Mouse (Mus musculus) embryonic facial prominence, embryonic 13.5 days (tissue): ENCODE measurements around the gene Nckap5. TPM values are rescaled to one million over a fixed set of nuclear protein-coding genes. Genes with fewer than 3 reads are reported as not detected.

ENCODE experiments used
- ATAC-seq: fragments of 200-750 bp; cut with Nextera tagmentation; 2 replicates; pipeline ENCODE4 v1.8.0; 2017; ENCODE audit warnings: low read depth; ENCODE audit not compliant: insufficient number of reproducible peaks, insufficient read depth, low FRiP score, low TSS enrichment
- H3K27ac ChIP-seq: fragments of 300-500 bp; sonication (generic); 2 replicates; pipeline ENCODE4 v1.5.1; 2015; ENCODE audit warnings: moderate library complexity, mild to moderate bottlenecking, inconsistent platforms
- H3K27me3 ChIP-seq: fragments of 300-500 bp; sonication (generic); 2 replicates; pipeline ENCODE4 v1.6.1; 2015; ENCODE audit warnings: mild to moderate bottlenecking, inconsistent platforms
- H3K36me3 ChIP-seq: fragments of 300-500 bp; sonication (generic); 2 replicates; pipeline ENCODE4 v1.6.1; 2015; ENCODE audit warnings: mild to moderate bottlenecking, inconsistent platforms
- H3K4me1 ChIP-seq: fragments of 300-500 bp; sonication (generic); 2 replicates; pipeline ENCODE4 v1.6.1; 2015; ENCODE audit warnings: inconsistent platforms
- H3K4me2 ChIP-seq: fragments of 300-500 bp; sonication (generic); 2 replicates; pipeline ENCODE4 v1.6.1; 2015; ENCODE audit warnings: moderate library complexity, mild to moderate bottlenecking, inconsistent platforms
- H3K4me3 ChIP-seq: fragments of 300-500 bp; sonication (generic); 2 replicates; pipeline ENCODE4 v1.5.1; 2015; ENCODE audit warnings: mild to moderate bottlenecking, inconsistent platforms
- H3K9ac ChIP-seq: fragments of 300-500 bp; sonication (generic); 2 replicates; pipeline ENCODE4 v1.6.1; 2015; ENCODE audit warnings: mild to moderate bottlenecking, inconsistent platforms
- H3K9me3 ChIP-seq: fragments of 300-500 bp; sonication (generic); 2 replicates; pipeline ENCODE4 v1.6.1; 2016; ENCODE audit warnings: inconsistent platforms
- WGBS: fragments of 180-500 bp; shearing (Covaris S2); methylation state at CpG from one replicate; pipeline ENCODE4 v1.1.7; 2015; ENCODE audit warnings: mixed read lengths; 5-methylcytosine and 5-hydroxymethylcytosine counted together
- polyA plus RNA-seq: library from polyadenylated mRNA; unstranded; fragments of >200 nt; fragmentation: Nextera tagmentation; extraction: Ambion mirVana; gene quantifications from 2 replicates; pipeline ENCODE4 v1.2.1, GENCODE M21; 2015

Gene Nckap5
- polyA plus RNA-seq, 1 experiment from 2014 or later: 11.3 TPM

- Histone ChIP-seq H3K4me3 (peak overlapping the region; percentile 54), H3K27ac (no peak overlapping the region), H3K4me2 (peak overlapping the region; percentile 98), H3K4me1 (peaks cover 38% of the 10 kb centered on the region), H3K27me3 (peaks cover 70% of the 10 kb centered on the region), H3K36me3 (no peaks in the 10 kb centered on the region), H3K9ac (no peak overlapping the region), H3K9me3 (no peaks in the 10 kb centered on the region)
- peak; percentile 53 for ATAC-seq
- 2% methylated on average over 14 of the region's 14 CpGs for WGBS
These were observed 920.3 kb downstream of the Nckap5 start for GRCm38 (mm10) chr1:125910211-125910870.

GRCm38 (mm10) chr1:125893158-125893557, 937.4 kb downstream of the Nckap5 start:
- no peak for ATAC-seq
- no peak overlapping the region for H3K9ac ChIP-seq
- H3K4me3 ChIP-seq: no peak overlapping the region
- no peaks in the 10 kb centered on the region for H3K36me3 ChIP-seq
- no peak overlapping the region for H3K4me2 ChIP-seq
- no peaks in the 10 kb centered on the region for H3K27me3 ChIP-seq
- WGBS: 83% methylated on average over 9 of the region's 9 CpGs
- peaks cover 3% of the 10 kb centered on the region; the same call in 1 of the 2 replicates for H3K4me1 ChIP-seq
- H3K27ac ChIP-seq: no peak overlapping the region
- H3K9me3 ChIP-seq: no peaks in the 10 kb centered on the region

- 42% methylated on average over 7 of the region's 7 CpGs for WGBS
- Histone ChIP-seq H3K27ac (no peak overlapping the region), H3K9ac (no peak overlapping the region), H3K36me3 (no peaks in the 10 kb centered on the region), H3K9me3 (no peaks in the 10 kb centered on the region), H3K4me1 (no peaks in the 10 kb centered on the region), H3K4me3 (no peak overlapping the region), H3K27me3 (no peaks in the 10 kb centered on the region), H3K4me2 (no peak overlapping the region)
- no peak for ATAC-seq
These were observed 960.5 kb downstream of the Nckap5 start for GRCm38 (mm10) chr1:125870056-125870455.
